Mouse (Mus musculus) embryonic fibroblast, embryonic 13.5 days (primary cell): Measurements from ENCODE around the gene Olfr1387.

Experiments
- CTCF ChIP-seq: IDR thresholded peaks from 2 replicates; pipeline ENCODE4 v1.5.1; 2011; ENCODE audit warnings: mild to moderate bottlenecking, control low read depth, low read length, moderate library complexity, borderline replicate concordance; ENCODE audit not compliant: insufficient read depth
- POLR2A ChIP-seq: IDR thresholded peaks from 2 replicates; pipeline ENCODE4 v1.6.1; 2011; ENCODE audit warnings: low read depth, mild to moderate bottlenecking, control low read depth, low read length, moderate library complexity

DNA sequence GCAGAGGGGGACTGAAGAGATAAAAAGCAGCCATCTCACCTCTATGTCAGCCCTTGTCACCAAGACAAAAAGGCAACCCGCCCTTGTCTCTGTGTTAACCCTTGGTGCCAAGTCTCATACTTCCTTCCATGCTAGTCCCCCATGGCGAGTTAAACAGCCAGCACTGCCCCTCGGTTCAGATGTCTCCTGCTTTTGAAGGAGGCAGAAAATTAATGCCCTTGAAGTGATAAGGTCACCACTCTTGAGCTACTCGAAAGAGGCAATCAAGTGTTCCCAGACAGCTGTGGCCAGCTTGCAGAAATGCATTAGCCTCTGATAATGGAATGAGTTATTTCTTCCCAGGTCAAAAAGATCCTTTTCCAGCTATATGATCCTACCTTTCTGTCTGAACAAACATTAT is 30.8 kb downstream of the Olfr1387 start:
- TF ChIP-seq POLR2A, result no peak
- TF ChIP-seq CTCF, result no peak
